Mouse (Mus musculus) heart, adult 2 months (tissue): Measurements from ENCODE around the gene Plppr1.

Experiments
- CTCF ChIP-seq: fragments of 200-600 bp; IDR thresholded peaks from 2 replicates; pipeline ENCODE4 v1.8.1; 2022; ENCODE audit warnings: antibody characterized with exemption, mild to moderate bottlenecking, moderate library complexity
- EP300 ChIP-seq: fragments of 200-500 bp; IDR thresholded peaks from 2 replicates; pipeline ENCODE4 v1.6.1; 2011; ENCODE audit warnings: low read depth, low read length, control low read depth; ENCODE audit not compliant: insufficient read depth
- POLR2A ChIP-seq: fragments of 200-500 bp; IDR thresholded peaks from 2 replicates; pipeline ENCODE4 v1.6.1; 2011; ENCODE audit warnings: mild to moderate bottlenecking, low read depth, low read length, control low read depth; ENCODE audit not compliant: insufficient read depth

DNA sequence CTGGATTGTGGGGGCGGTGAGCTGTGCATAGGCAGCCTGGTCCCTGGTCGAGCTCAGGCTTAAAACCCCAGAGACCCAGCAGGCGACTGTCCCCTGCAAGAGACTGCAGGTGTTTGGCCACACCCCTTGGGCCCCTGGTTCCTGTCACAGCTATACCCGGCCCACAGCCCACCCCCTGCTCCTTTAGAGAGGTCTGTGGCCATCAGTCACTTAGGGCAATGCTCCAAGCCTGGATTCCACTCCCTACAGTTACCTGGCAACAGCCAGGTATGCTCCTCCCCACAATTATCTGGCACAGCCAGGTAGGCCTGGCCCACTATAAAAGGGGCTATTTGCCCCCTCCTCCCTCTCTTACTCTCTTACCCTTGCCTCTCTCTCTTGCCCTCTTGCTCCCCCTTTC is 20.8 kb upstream of the Plppr1 start:
- TF ChIP-seq POLR2A (no peak), CTCF (no peak), EP300 (no peak)
